8 mouse cellular contexts compared by ENCODE assay signal in the genomic region with DNA sequence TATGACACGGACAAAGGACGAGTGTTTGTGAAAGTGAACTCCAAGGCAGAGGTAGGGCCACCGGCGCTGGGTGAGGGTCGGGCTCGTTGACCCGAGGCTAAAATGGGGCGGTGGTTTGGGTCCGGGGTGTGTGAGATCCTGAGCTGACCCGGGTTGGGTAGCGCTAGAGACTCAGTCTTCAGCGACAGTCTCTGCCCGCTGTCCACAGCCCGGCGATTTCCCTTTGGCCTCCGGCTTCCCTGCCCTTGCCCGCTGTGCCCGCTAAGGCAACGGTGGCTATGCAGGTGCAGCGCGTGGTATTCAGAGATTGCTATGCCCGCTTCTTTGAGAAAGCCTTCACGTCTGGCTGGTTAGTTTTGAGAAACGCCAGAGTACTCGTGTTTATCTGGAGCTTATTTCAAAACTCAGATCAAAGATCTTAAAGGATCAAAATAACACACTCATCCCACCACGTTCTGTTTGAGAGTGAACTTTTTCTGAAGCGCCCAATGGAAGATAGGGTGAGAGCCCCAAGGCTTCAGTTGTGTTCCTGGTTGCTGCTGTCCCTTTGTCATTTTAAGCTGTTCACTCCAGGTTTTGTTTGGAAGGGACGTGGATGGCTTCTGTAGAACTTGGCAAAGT. TPM values are rescaled to one million over a fixed set of nuclear protein-coding genes. Genes with fewer than 3 reads are reported as not detected.
DNase-seq lines count a peak whose midpoint lies in the region; ATAC-seq and TF ChIP-seq lines count a peak whose summit lies in the region.

No protein-coding gene starts in this region.

- peak overlapping the region; percentile 43 for H3K27ac ChIP-seq in lung, embryonic 15.5 days
- H3K27ac ChIP-seq in stomach, embryonic 16.5 days (ENCODE audit: low read length): no peak overlapping the region; the same call in 1 of the 2 replicates

- no peaks in the 10 kb centered on the region for H3K9me3 ChIP-seq in G1E (replicated peaks)
- no peaks in the 10 kb centered on the region for H3K9me3 ChIP-seq in lung, embryonic 15.5 days
- H3K9me3 ChIP-seq in stomach, embryonic 16.5 days (replicated peaks; ENCODE audit: control insufficient read depth, low read length): no peaks in the 10 kb centered on the region

- H3K27me3 ChIP-seq in G1E (ENCODE audit: insufficient read depth, low read length): no peaks in the 10 kb centered on the region
- no peaks in the 10 kb centered on the region for H3K27me3 ChIP-seq in lung, embryonic 15.5 days
- no peaks in the 10 kb centered on the region for H3K27me3 ChIP-seq in stomach, embryonic 16.5 days (ENCODE audit: control insufficient read depth, insufficient read depth, low read length)

- H3K4me2 ChIP-seq in lung, embryonic 15.5 days: peak overlapping the region; percentile 87
- peak overlapping the region; percentile 62 for H3K4me2 ChIP-seq in stomach, embryonic 16.5 days (ENCODE audit: low read depth, low read length)

- ATAC-seq in frontal cortex, adult (ENCODE audit: low TSS enrichment): peak; percentile 11; the same call in 1 of the 2 replicates
- ATAC-seq in G1E (ENCODE audit: extremely low read depth, insufficient number of reproducible peaks, low FRiP score, poor library complexity, severe bottlenecking): peak; percentile 15; the same call in 1 of the 2 replicates
- peak; percentile 51 for ATAC-seq in granulocyte monocyte progenitor cell, adult 5-6 weeks (replicated peaks; ENCODE audit: poor library complexity, severe bottlenecking)
- no peak; the same call in none of the 2 replicates for ATAC-seq in lung, embryonic 15.5 days (ENCODE audit: borderline replicate concordance, extremely low read depth, low FRiP score, low TSS enrichment)
- ATAC-seq in stomach, embryonic 16.5 days (ENCODE audit: insufficient read depth, low FRiP score): peak; percentile 31; the same call in 1 of the 2 replicates

- peaks cover 16% of the 10 kb centered on the region for H3K36me3 ChIP-seq in G1E (replicated peaks)
- H3K36me3 ChIP-seq in lung, embryonic 15.5 days: no peaks in the 10 kb centered on the region
- no peaks in the 10 kb centered on the region for H3K36me3 ChIP-seq in stomach, embryonic 16.5 days (ENCODE audit: control insufficient read depth, insufficient read depth, low read length)

- TF ChIP-seq CTCF in G1E (IDR thresholded peaks at IDR 0.05; ENCODE audit: low read depth, low read length): no peak

- H3K4me3 ChIP-seq in G1E (ENCODE audit: low read depth, low read length): peak overlapping the region; percentile 87
- peak overlapping the region; percentile 83 for H3K4me3 ChIP-seq in lung, embryonic 15.5 days
- H3K4me3 ChIP-seq in stomach, embryonic 16.5 days (replicated peaks; ENCODE audit: low read length): peak overlapping the region; percentile 86

- peaks cover 20% of the 10 kb centered on the region for H3K4me1 ChIP-seq in G1E (ENCODE audit: insufficient read depth, low read depth, low read length)
- peaks cover 15% of the 10 kb centered on the region for H3K4me1 ChIP-seq in lung, embryonic 15.5 days
- peaks cover 11% of the 10 kb centered on the region for H3K4me1 ChIP-seq in stomach, embryonic 16.5 days (ENCODE audit: control insufficient read depth, insufficient read depth, low read length)

- WGBS in lung, embryonic 15.5 days: 2% methylated on average over 28 of the region's 28 CpGs
- under 1% methylated on average over 28 of the region's 28 CpGs for WGBS in stomach, embryonic 16.5 days

- H3K9ac ChIP-seq in lung, embryonic 15.5 days: peak overlapping the region; percentile 78
- H3K9ac ChIP-seq in stomach, embryonic 16.5 days (ENCODE audit: low read length): peak overlapping the region; percentile 83

- no peak for DNase-seq in frontal cortex, postnatal 14 days (ENCODE audit: low spot score in 2 of 2)
- peak; percentile 16 for DNase-seq in G1E (ENCODE audit: low spot score)
- no peak for DNase-seq in right cerebral cortex, postnatal 14 days
- no peak for DNase-seq in spleen, postnatal 4 days (ENCODE audit: low spot score in 2 of 2)

RNA-seq across cellular contexts. Expression of gene Fn3krp, which starts 0.5 kb away (rescaled TPM):
- total RNA-seq in G1E (2014; fragmentation: Nextera tagmentation): 15.4 and 21.1 TPM in 2 replicates
- 11.6 and 12.1 TPM in 2 replicates for total RNA-seq in G1E (2017)
- 2.5 and 3.1 TPM in 2 replicates for polyA plus RNA-seq in G1E (2012)
- total RNA-seq in granulocyte monocyte progenitor cell, adult 5-6 weeks (2014; fragmentation: Nextera tagmentation): 6.3 and 8.3 TPM in 2 replicates
- 9.8 and 12.5 TPM in 2 replicates for total RNA-seq in granulocyte monocyte progenitor cell, adult 5-6 weeks (2017)
- polyA plus RNA-seq in lung, embryonic 15.5 days (2015; fragmentation: Nextera tagmentation; extraction: Ambion mirVana): 6.1 and 8.0 TPM in 2 replicates
- polyA plus RNA-seq in stomach, embryonic 16.5 days (2015; fragmentation: Nextera tagmentation; extraction: Ambion mirVana): 8.3 and 9.4 TPM in 2 replicates

RNA-seq across cellular contexts. Expression of gene Fn3k, which starts 13.1 kb away (rescaled TPM):
- total RNA-seq in G1E (2014; fragmentation: Nextera tagmentation): 1.0 and 65.8 TPM in 2 replicates
- 2.3 and 3.0 TPM in 2 replicates for total RNA-seq in G1E (2017)
- polyA plus RNA-seq in G1E (2012): 0.04 and 0.15 TPM in 2 replicates
- not detected in 2 replicates for total RNA-seq in granulocyte monocyte progenitor cell, adult 5-6 weeks (2014; fragmentation: Nextera tagmentation)
- total RNA-seq in granulocyte monocyte progenitor cell, adult 5-6 weeks (2017): not detected in 2 replicates
- polyA plus RNA-seq in lung, embryonic 15.5 days (2015; fragmentation: Nextera tagmentation; extraction: Ambion mirVana): 0.68 and 1.0 TPM in 2 replicates
- polyA plus RNA-seq in stomach, embryonic 16.5 days (2015; fragmentation: Nextera tagmentation; extraction: Ambion mirVana): 1.6 and 2.9 TPM in 2 replicates

RNA-seq across cellular contexts. Expression of gene Tbcd, which starts 30.1 kb away (rescaled TPM):
- total RNA-seq in G1E (2014; fragmentation: Nextera tagmentation) (35.7 and 40.0 TPM in 2 replicates), G1E (2017) (47.6 and 53.7 TPM in 2 replicates)
- polyA plus RNA-seq in G1E (2012): 5.4 and 5.8 TPM in 2 replicates
- total RNA-seq in granulocyte monocyte progenitor cell, adult 5-6 weeks (2014; fragmentation: Nextera tagmentation): 42.4 and 51.1 TPM in 2 replicates
- 48.7 and 49.5 TPM in 2 replicates for total RNA-seq in granulocyte monocyte progenitor cell, adult 5-6 weeks (2017)
- polyA plus RNA-seq in lung, embryonic 15.5 days (2015; fragmentation: Nextera tagmentation; extraction: Ambion mirVana): 36.7 and 37.1 TPM in 2 replicates
- polyA plus RNA-seq in stomach, embryonic 16.5 days (2015; fragmentation: Nextera tagmentation; extraction: Ambion mirVana): 42.2 and 44.4 TPM in 2 replicates

RNA-seq across cellular contexts. Expression of gene Rab40b, which starts 33.6 kb away (rescaled TPM):
- total RNA-seq in G1E (2014; fragmentation: Nextera tagmentation) (not detected in 2 replicates), G1E (2017) (0.46 TPM in 1 of 2 replicates, not detected in the other)
- not detected in 2 replicates for polyA plus RNA-seq in G1E (2012)
- total RNA-seq in granulocyte monocyte progenitor cell, adult 5-6 weeks (2014; fragmentation: Nextera tagmentation): 0.71 TPM in 1 of 2 replicates, not detected in the other
- not detected in 2 replicates for total RNA-seq in granulocyte monocyte progenitor cell, adult 5-6 weeks (2017)
- polyA plus RNA-seq in lung, embryonic 15.5 days (2015; fragmentation: Nextera tagmentation; extraction: Ambion mirVana): 5.3 and 6.0 TPM in 2 replicates
- 6.5 and 14.2 TPM in 2 replicates for polyA plus RNA-seq in stomach, embryonic 16.5 days (2015; fragmentation: Nextera tagmentation; extraction: Ambion mirVana)
